Mouse (Mus musculus): ENCODE results near the gene Fez2.

DNA sequence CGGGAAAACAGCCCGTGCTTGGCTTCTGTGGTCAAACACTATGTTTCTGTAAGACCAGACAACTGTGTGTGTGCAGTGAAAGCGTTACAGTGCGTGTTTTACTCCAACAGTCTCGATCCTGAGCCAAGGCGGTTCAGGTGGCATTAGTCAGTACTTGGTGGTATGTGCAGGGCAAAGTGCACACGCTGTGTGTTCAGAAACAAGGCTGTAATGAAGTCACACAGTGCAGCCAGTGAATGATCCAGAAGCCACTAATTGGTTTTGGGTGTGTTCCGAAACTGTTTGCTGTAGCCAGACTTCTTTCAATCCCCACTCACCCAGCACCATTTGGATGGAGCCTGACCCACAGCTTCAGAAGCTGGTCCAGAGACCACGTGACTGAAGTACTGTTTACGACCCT, 9.6 kb downstream of the Fez2 start:
- TF ChIP-seq CTCF (IDR thresholded peaks at IDR 0.05; ENCODE audit: borderline replicate concordance, insufficient read depth, low read depth, low read length) (no peak), POLR2A (IDR thresholded peaks at IDR 0.05; ENCODE audit: borderline replicate concordance, insufficient read depth, low read length) (no peak)
